Mouse (Mus musculus) MEL (cell line): ENCODE data around the gene Epha4. TPM values are rescaled to one million over a fixed set of nuclear protein-coding genes. Genes with fewer than 3 reads are reported as not detected.

Experiments
- DNase-seq: peaks from one replicate; pipeline ENCODE4 v3.0.0; 2011; ENCODE audit warnings: low read depth, low spot score
- H3K27ac ChIP-seq: 2 replicates; pipeline ENCODE4 v1.5.1; 2012; ENCODE audit warnings: low read depth, mild to moderate bottlenecking, control low read depth, low read length, moderate library complexity; ENCODE audit not compliant: control insufficient read depth
- H3K27me3 ChIP-seq, 2 experiments: fragments of 150-350 bp in 1 of 2; sonication (generic) in 1 of 2; 2 replicates each; pipeline ENCODE4 v1.6.1; 2012; ENCODE audit warnings: low read length in 2 of 2, mild to moderate bottlenecking in 2 of 2, improper control_type of control experiment in 1 of 2, moderate library complexity in 1 of 2; ENCODE audit not compliant: insufficient read depth in 2 of 2, control insufficient read depth in 1 of 2
- H3K36me3 ChIP-seq, 2 experiments: 2 replicates each; pipeline ENCODE4 v1.6.1; 2012 to 2014; ENCODE audit warnings: low read length in 2 of 2, improper control_type of control experiment in 1 of 2, inconsistent platforms in 1 of 2, mild to moderate bottlenecking in 1 of 2; ENCODE audit not compliant: insufficient read depth in 2 of 2, control insufficient read depth in 1 of 2
- H3K4me1 ChIP-seq, 2 experiments: fragments of 150-350 bp in 1 of 2; sonication (generic) in 1 of 2; 2 replicates each; pipeline ENCODE4 v1.6.1; 2012; ENCODE audit warnings: low read length in 2 of 2, improper control_type of control experiment in 1 of 2, mild to moderate bottlenecking in 1 of 2; ENCODE audit not compliant: insufficient read depth in 2 of 2, control insufficient read depth in 1 of 2
- H3K4me3 ChIP-seq, 2 experiments: fragments of 150-350 bp in 1 of 2; sonication (generic) in 1 of 2; 2 replicates each; pipeline ENCODE4 v1.5.1; 2012; ENCODE audit warnings: low read depth in 2 of 2, low read length in 2 of 2, mild to moderate bottlenecking in 2 of 2, moderate library complexity in 2 of 2, control low read depth in 1 of 2, improper control_type of control experiment in 1 of 2; ENCODE audit not compliant: control insufficient read depth in 1 of 2, insufficient read depth in 1 of 2
- H3K79me2 ChIP-seq: 2 replicates; pipeline ENCODE4 v1.6.1; 2012; ENCODE audit warnings: mild to moderate bottlenecking, low read length, moderate library complexity; ENCODE audit not compliant: control insufficient read depth, poor library complexity, insufficient read depth
- H3K9ac ChIP-seq: 2 replicates; pipeline ENCODE4 v1.6.1; 2012; ENCODE audit warnings: low read depth, mild to moderate bottlenecking, control low read depth, low read length, moderate library complexity; ENCODE audit not compliant: control insufficient read depth, poor library complexity, severe bottlenecking
- H3K9me3 ChIP-seq: fragments of 150-350 bp; sonication (generic); replicated peaks from 2 replicates; pipeline ENCODE4 v1.6.1; 2012; ENCODE audit warnings: mild to moderate bottlenecking, low read length, improper control_type of control experiment, moderate library complexity; ENCODE audit not compliant: insufficient read depth
- CHD1 ChIP-seq: IDR thresholded peaks from 2 replicates; pipeline ENCODE4 v1.6.1; 2012; ENCODE audit warnings: low read depth, mild to moderate bottlenecking, inconsistent platforms, low read length, improper control_type of control experiment
- CHD2 ChIP-seq: IDR thresholded peaks from 2 replicates; pipeline ENCODE4 v1.6.1; 2011; ENCODE audit warnings: low read length, improper control_type of control experiment
- CTCF ChIP-seq, 3 experiments: IDR thresholded peaks in 2 of 3; conservative IDR thresholded peaks in 1 of 3; 2 replicates each; pipeline ENCODE4 v1.5.1; 2011 to 2012; ENCODE audit warnings: low read length in 3 of 3, low read depth in 2 of 3, mild to moderate bottlenecking in 2 of 3, improper control_type of control experiment in 1 of 3, inconsistent platforms in 1 of 3, mixed read lengths in 1 of 3, moderate library complexity in 1 of 3; ENCODE audit not compliant: control insufficient read depth in 1 of 3, insufficient read depth in 1 of 3, poor library complexity in 1 of 3, severe bottlenecking in 1 of 3
- E2F4 ChIP-seq: IDR thresholded peaks from 2 replicates; pipeline ENCODE4 v1.6.1; 2011; ENCODE audit warnings: low read depth, low read length, improper control_type of control experiment, borderline replicate concordance
- ELF1 ChIP-seq: IDR thresholded peaks from 2 replicates; pipeline ENCODE4 v1.6.1; 2014; ENCODE audit warnings: low read depth, mild to moderate bottlenecking, inconsistent platforms, low read length, improper control_type of control experiment, moderate library complexity
- EP300 ChIP-seq, 2 experiments: IDR thresholded peaks; 2 replicates each; pipeline ENCODE4 v1.6.1; 2011; ENCODE audit warnings: improper control_type of control experiment in 2 of 2, low read length in 2 of 2, low read depth in 1 of 2, mild to moderate bottlenecking in 1 of 2
- GABPA ChIP-seq: IDR thresholded peaks from 2 replicates; pipeline ENCODE4 v1.6.1; 2012; ENCODE audit warnings: low read depth, mild to moderate bottlenecking, inconsistent platforms, low read length, improper control_type of control experiment, moderate library complexity
- GATA1 ChIP-seq: IDR thresholded peaks from 2 replicates; pipeline ENCODE4 v1.6.1; 2011; ENCODE audit warnings: low read depth, low read length, improper control_type of control experiment
- HCFC1 ChIP-seq: IDR thresholded peaks from 2 replicates; pipeline ENCODE4 v1.6.1; 2012; ENCODE audit warnings: low read depth, mild to moderate bottlenecking, inconsistent platforms, low read length, improper control_type of control experiment, moderate library complexity
- JUND ChIP-seq: IDR thresholded peaks from 2 replicates; pipeline ENCODE4 v1.6.1; 2011; ENCODE audit warnings: low read depth, mild to moderate bottlenecking, improper control_type of control experiment, low read length
- MAFK ChIP-seq: IDR thresholded peaks from 2 replicates; pipeline ENCODE4 v1.6.1; 2011; ENCODE audit warnings: low read depth, mild to moderate bottlenecking, low read length, improper control_type of control experiment, borderline replicate concordance
- MAZ ChIP-seq: IDR thresholded peaks from 2 replicates; pipeline ENCODE4 v1.6.1; 2012; ENCODE audit warnings: low read depth, mild to moderate bottlenecking, inconsistent platforms, low read length, improper control_type of control experiment
- MEF2A ChIP-seq: IDR thresholded peaks from 2 replicates; pipeline ENCODE4 v1.6.1; 2014; ENCODE audit warnings: low read depth, mild to moderate bottlenecking, inconsistent platforms, low read length, improper control_type of control experiment; ENCODE audit not compliant: poor library complexity, insufficient replicate concordance, severe bottlenecking; ENCODE audit errors: extremely low read depth
- MXI1 ChIP-seq: IDR thresholded peaks from 2 replicates; pipeline ENCODE4 v1.6.1; 2011; ENCODE audit warnings: mild to moderate bottlenecking, low read depth, low read length, improper control_type of control experiment
- MYB ChIP-seq: IDR thresholded peaks from 2 replicates; pipeline ENCODE4 v1.6.1; 2011; ENCODE audit warnings: mild to moderate bottlenecking, low read depth, low read length, improper control_type of control experiment
- NRF1 ChIP-seq: IDR thresholded peaks from 2 replicates; pipeline ENCODE4 v1.6.1; 2014; ENCODE audit warnings: low read depth, mild to moderate bottlenecking, inconsistent platforms, low read length, improper control_type of control experiment, moderate library complexity; ENCODE audit not compliant: poor library complexity, insufficient read depth, severe bottlenecking
- POLR2A ChIP-seq, 2 experiments: IDR thresholded peaks; 2 replicates each; pipeline ENCODE4 v1.6.1; 2011 to 2012; ENCODE audit warnings: low read length in 2 of 2, mild to moderate bottlenecking in 2 of 2, control low read depth in 1 of 2, improper control_type of control experiment in 1 of 2, low read depth in 1 of 2, moderate library complexity in 1 of 2; ENCODE audit not compliant: control insufficient read depth in 1 of 2, insufficient read depth in 1 of 2, poor library complexity in 1 of 2
- POLR2AphosphoS2 ChIP-seq: IDR thresholded peaks from 2 replicates; pipeline ENCODE4 v1.6.1; 2011; ENCODE audit warnings: low read length, improper control_type of control experiment
- RCOR1 ChIP-seq: IDR thresholded peaks from 2 replicates; pipeline ENCODE4 v1.6.1; 2012; ENCODE audit warnings: low read depth, mild to moderate bottlenecking, inconsistent platforms, low read length, improper control_type of control experiment
- SIN3A ChIP-seq: IDR thresholded peaks from 2 replicates; pipeline ENCODE4 v1.6.1; 2012; ENCODE audit warnings: low read length, improper control_type of control experiment, inconsistent platforms
- SMC3 ChIP-seq: IDR thresholded peaks from 2 replicates; pipeline ENCODE4 v1.6.1; 2011; ENCODE audit warnings: low read depth, low read length, improper control_type of control experiment
- TAL1 ChIP-seq: IDR thresholded peaks from 2 replicates; pipeline ENCODE4 v1.6.1; 2012; ENCODE audit warnings: mild to moderate bottlenecking, inconsistent platforms, low read length, moderate library complexity, mixed read lengths
- TBP ChIP-seq: IDR thresholded peaks from 2 replicates; pipeline ENCODE4 v1.8.0; 2011; ENCODE audit warnings: low read depth, low read length, improper control_type of control experiment
- UBTF ChIP-seq: IDR thresholded peaks from 2 replicates; pipeline ENCODE4 v1.6.1; 2012; ENCODE audit warnings: low read depth, mild to moderate bottlenecking, inconsistent platforms, low read length, improper control_type of control experiment, moderate library complexity, borderline replicate concordance; ENCODE audit not compliant: insufficient read depth
- USF2 ChIP-seq, 2 experiments: IDR thresholded peaks; 2 replicates each; pipeline ENCODE4 v1.6.1; 2011 to 2012; ENCODE audit warnings: improper control_type of control experiment in 2 of 2, low read length in 2 of 2, borderline replicate concordance in 1 of 2, inconsistent platforms in 1 of 2, low read depth in 1 of 2, mild to moderate bottlenecking in 1 of 2; ENCODE audit not compliant: insufficient read depth in 1 of 2
- ZC3H11A ChIP-seq: IDR thresholded peaks from 2 replicates; pipeline ENCODE4 v1.6.1; 2012; ENCODE audit warnings: low read depth, mild to moderate bottlenecking, inconsistent platforms, low read length, improper control_type of control experiment
- ZKSCAN1 ChIP-seq: IDR thresholded peaks from 2 replicates; pipeline ENCODE4 v1.6.1; 2012; ENCODE audit warnings: low read depth, mild to moderate bottlenecking, inconsistent platforms, low read length, improper control_type of control experiment, moderate library complexity
- ZMIZ1 ChIP-seq: IDR thresholded peaks from 2 replicates; pipeline ENCODE4 v1.6.1; 2012; ENCODE audit warnings: low read depth, mild to moderate bottlenecking, inconsistent platforms, low read length, improper control_type of control experiment, moderate library complexity
- polyA plus RNA-seq, 2 experiments: library from polyadenylated mRNA; stranded (reverse) in 1 of 2; unstranded in 1 of 2; fragments of >175 nt in 1 of 2; fragments of >200 nt in 1 of 2; gene quantifications; 2 replicates each; pipeline versions ENCODE4 v1.2.1 to v1.2.4; 2012; ENCODE audit warnings: low replicate concordance in 2 of 2, low read depth in 1 of 2; ENCODE audit not compliant: insufficient read length in 2 of 2, insufficient read depth in 1 of 2, missing spikeins in 1 of 2
- total RNA-seq: library from RNA; depleted of rRNA; stranded (reverse); fragments of 300-350 nt; gene quantifications from 2 replicates; pipeline ENCODE4 v1.2.3, GENCODE M21; 2012

Epha4 gene
- total and polyA plus RNA-seq, 3 experiments = not detected

DNA sequence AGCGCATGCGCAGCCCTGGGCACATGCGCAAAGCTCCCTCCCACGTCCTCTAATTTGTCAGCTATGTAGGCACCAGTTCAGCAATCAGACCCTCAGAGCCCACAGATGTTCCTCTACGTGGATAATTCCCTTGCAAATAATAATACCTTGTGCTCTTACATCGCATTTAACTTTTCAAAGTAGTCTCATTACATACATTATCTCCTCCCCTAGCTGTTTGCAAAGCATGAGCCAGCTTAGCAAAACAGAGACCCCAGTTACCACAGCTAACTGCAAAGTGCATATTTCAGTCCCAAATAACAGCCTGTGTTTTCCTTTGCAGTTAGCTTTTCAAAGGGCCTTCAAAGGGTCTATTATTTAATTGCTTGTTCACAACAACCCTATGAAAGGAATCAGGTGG, 123.3 kb downstream of the Epha4 start:
- H3K27ac ChIP-seq = no peak overlapping the region
- H3K4me3 ChIP-seq = no peak overlapping the region
- no peaks in the 10 kb centered on the region for H3K79me2 ChIP-seq
- H3K27me3 ChIP-seq = no peaks in the 10 kb centered on the region
- TF ChIP-seq RCOR1 (no peak), SMC3 (no peak), HCFC1 (no peak), USF2 (IDR thresholded peaks at IDR 0.05; ENCODE audit: borderline replicate concordance in 1 of 2, insufficient read depth in 1 of 2, low read depth in 1 of 2, low read length in 2 of 2) (no peak), SIN3A (no peak), CHD2 (no peak), UBTF (no peak), JUND (no peak), MYB (no peak), CHD1 (no peak), POLR2A (IDR thresholded peaks at IDR 0.05; ENCODE audit: control insufficient read depth in 1 of 2, insufficient read depth in 1 of 2, low read depth in 1 of 2, low read length in 2 of 2, poor library complexity in 1 of 2) (no peak), E2F4 (no peak)
- H3K36me3 ChIP-seq = no peaks in the 10 kb centered on the region
- no peaks in the 10 kb centered on the region for H3K4me1 ChIP-seq
- no peaks in the 10 kb centered on the region for H3K9me3 ChIP-seq
- no peak overlapping the region for H3K9ac ChIP-seq
- DNase-seq = no peak

DNA sequence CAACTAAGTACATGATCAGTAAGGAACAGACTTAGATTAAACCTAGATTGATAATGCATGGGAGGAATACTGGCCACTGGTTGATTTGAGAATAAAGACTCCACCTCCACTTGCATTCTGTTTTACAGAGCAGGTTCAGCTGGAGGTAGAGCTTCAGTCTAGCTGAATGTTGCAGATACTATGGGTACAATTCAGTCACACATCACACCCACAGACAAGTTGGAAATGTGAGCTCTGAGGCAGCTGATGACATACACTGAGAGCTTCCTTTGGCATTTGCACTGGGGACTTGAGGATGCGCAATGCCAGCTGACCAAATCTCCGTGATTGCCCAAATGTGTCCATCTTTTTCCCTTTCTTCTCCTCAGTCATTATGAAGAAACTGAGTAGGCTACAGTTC, 125.8 kb downstream of the Epha4 start:
- Histone ChIP-seq H3K9me3 (no peaks in the 10 kb centered on the region), H3K36me3 (no peaks in the 10 kb centered on the region), H3K4me3 (no peak overlapping the region), H3K79me2 (no peaks in the 10 kb centered on the region), H3K27me3 (no peaks in the 10 kb centered on the region), H3K4me1 (no peaks in the 10 kb centered on the region), H3K9ac (no peak overlapping the region), H3K27ac (no peak overlapping the region)
- TF ChIP-seq ZKSCAN1 (no peak), POLR2AphosphoS2 (no peak), TBP (no peak), MAZ (no peak), CHD2 (no peak), TAL1 (no peak), RCOR1 (no peak)
- no peak for DNase-seq

DNA sequence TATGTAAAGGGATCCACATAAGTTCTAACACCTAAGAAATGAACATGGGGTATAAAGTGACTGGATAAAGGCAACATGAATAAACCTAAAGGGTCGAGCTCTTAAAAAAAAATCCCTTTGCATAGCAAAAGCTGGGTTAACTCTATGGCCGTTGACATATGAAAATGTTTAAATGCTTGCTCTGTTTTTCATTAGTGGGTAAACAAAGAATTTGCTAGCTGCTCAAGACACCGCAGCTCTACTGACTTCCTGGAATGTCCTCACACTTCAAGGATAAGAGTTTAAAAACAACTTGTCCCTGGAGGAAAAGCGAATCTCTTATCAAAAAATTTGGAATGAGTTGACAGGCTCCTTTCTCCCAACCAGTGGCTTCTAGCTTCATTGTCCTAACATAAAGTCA, 126.3 kb downstream of the Epha4 start:
- TF ChIP-seq GABPA = no peak
- no peak for TF ChIP-seq JUND
- no peak for TF ChIP-seq GATA1
- TF ChIP-seq ZC3H11A = no peak
- TF ChIP-seq MAZ = no peak
- no peak for TF ChIP-seq NRF1
- no peak for TF ChIP-seq CTCF (IDR thresholded peaks at IDR 0.05 in 2 of 3, conservative IDR thresholded peaks at IDR 0.05 in 1 of 3; ENCODE audit: control insufficient read depth in 1 of 3, insufficient read depth in 1 of 3, low read depth in 2 of 3, low read length in 3 of 3, poor library complexity in 1 of 3, severe bottlenecking in 1 of 3)
- no peak for TF ChIP-seq ELF1
- no peak for TF ChIP-seq MAFK
- TF ChIP-seq EP300 (IDR thresholded peaks at IDR 0.05; ENCODE audit: low read depth in 1 of 2, low read length in 2 of 2) = no peak
- TF ChIP-seq ZMIZ1 = no peak
- TF ChIP-seq MEF2A = no peak
- no peak for TF ChIP-seq ZKSCAN1
- TF ChIP-seq MXI1 = no peak
- Histone ChIP-seq H3K9ac (no peak overlapping the region), H3K27ac (no peak overlapping the region), H3K36me3 (no peaks in the 10 kb centered on the region), H3K9me3 (no peaks in the 10 kb centered on the region), H3K79me2 (no peaks in the 10 kb centered on the region), H3K4me3 (no peak overlapping the region), H3K4me1 (no peaks in the 10 kb centered on the region), H3K27me3 (no peaks in the 10 kb centered on the region)
- DNase-seq = no peak
